In genomic region chr10:90596576-90596975, GRCm38 (mm10) we compare ENCODE assay signal across 10 mouse cellular contexts.
DNase-seq lines count a peak whose midpoint lies in the region; ATAC-seq lines count a peak whose summit lies in the region.
"Had no signal": no experiment of that assay in that cellular context is flagged by ENCODE, and none has a peak within 500 bp of the region (broad histone marks: within the 10 kb centered on the region; RNA-seq: fewer than 3 reads in every experiment).

No protein-coding gene starts in this region.

- no peak overlapping the region for H3K9ac ChIP-seq in hindbrain, embryonic 14.5 days
- no peak overlapping the region for H3K9ac ChIP-seq in midbrain, embryonic 11.5 days (ENCODE audit: low read length)
- H3K9ac ChIP-seq: stomach, embryonic 15.5 days had no signal

- no peaks in the 10 kb centered on the region for H3K9me3 ChIP-seq in hindbrain, embryonic 14.5 days (ENCODE audit: control insufficient read depth, low read length)
- no peaks in the 10 kb centered on the region for H3K9me3 ChIP-seq in midbrain, embryonic 11.5 days (ENCODE audit: control insufficient read depth, low read length)
- H3K9me3 ChIP-seq: stomach, embryonic 15.5 days had no signal

- H3K4me1 ChIP-seq in hindbrain, embryonic 14.5 days (replicated peaks; ENCODE audit: control insufficient read depth, insufficient read depth, low read length) = peaks cover 15% of the 10 kb centered on the region
- peaks cover 4% of the 10 kb centered on the region; the same call in 1 of the 2 replicates for H3K4me1 ChIP-seq in midbrain, embryonic 11.5 days (ENCODE audit: control insufficient read depth, insufficient read depth, low read length)
- H3K4me1 ChIP-seq: stomach, embryonic 15.5 days had no signal

- no peak overlapping the region for H3K4me2 ChIP-seq in hindbrain, embryonic 14.5 days (replicated peaks)
- H3K4me2 ChIP-seq in midbrain, embryonic 11.5 days = no peak overlapping the region
- H3K4me2 ChIP-seq: stomach, embryonic 15.5 days had no signal

- peak; percentile 85 for DNase-seq in right cerebral cortex, adult 18-20 months
- no peak for DNase-seq in right cerebral cortex, postnatal 4 days
- no peak for DNase-seq in hindbrain, embryonic 14.5 days (ENCODE audit: low spot score)
- no peak for DNase-seq in midbrain, embryonic 11.5 days (ENCODE audit: low spot score, missing footprints)
- no peak for DNase-seq in ovary, adult 18-20 months (ENCODE audit: low spot score)
- no peak for DNase-seq in lung, postnatal 36 days
- DNase-seq in adrenal gland, adult 18-20 months (ENCODE audit: low spot score in 2 of 2) = no peak
- DNase-seq in kidney, adult 11 months = no peak

- H3K27me3 ChIP-seq in hindbrain, embryonic 14.5 days (ENCODE audit: control insufficient read depth, insufficient read depth, low read length) = no peaks in the 10 kb centered on the region
- no peaks in the 10 kb centered on the region for H3K27me3 ChIP-seq in midbrain, embryonic 11.5 days (ENCODE audit: control insufficient read depth, insufficient read depth, low read length)
- H3K27me3 ChIP-seq: stomach, embryonic 15.5 days had no signal

- no peaks in the 10 kb centered on the region for H3K36me3 ChIP-seq in hindbrain, embryonic 14.5 days (replicated peaks; ENCODE audit: control insufficient read depth, insufficient read depth)
- H3K36me3 ChIP-seq in midbrain, embryonic 11.5 days (ENCODE audit: control insufficient read depth, insufficient read depth, low read length) = no peaks in the 10 kb centered on the region
- H3K36me3 ChIP-seq: stomach, embryonic 15.5 days had no signal

- ATAC-seq in hindbrain, embryonic 14.5 days (ENCODE audit: low FRiP score) = peak; percentile 52; the same call in 1 of the 2 replicates
- ATAC-seq in midbrain, embryonic 11.5 days (ENCODE audit: low FRiP score) = peak; percentile 78

- WGBS in hindbrain, embryonic 14.5 days = 18% methylated on average over 3 of the region's 3 CpGs
- WGBS in midbrain, embryonic 11.5 days = 0% methylated on average over 3 of the region's 3 CpGs

- H3K27ac ChIP-seq in hindbrain, embryonic 14.5 days = 0 out of 2 replicates have a peak overlapping the region, but pooled peaks have one; percentile 7
- H3K27ac ChIP-seq in midbrain, embryonic 11.5 days (ENCODE audit: low read depth, low read length) = no peak overlapping the region
- H3K27ac ChIP-seq: kidney, postnatal 0 days; stomach, embryonic 15.5 days had no signal

- H3K4me3 ChIP-seq in hindbrain, embryonic 14.5 days (replicated peaks; ENCODE audit: low read length) = no peak overlapping the region
- H3K4me3 ChIP-seq in midbrain, embryonic 11.5 days (ENCODE audit: low read depth, low read length) = no peak overlapping the region
- H3K4me3 ChIP-seq: stomach, embryonic 15.5 days had no signal
